Mouse (Mus musculus) intestine, embryonic 16.5 days (tissue): ENCODE results near the gene Nid2. TPM values are rescaled to one million over a fixed set of nuclear protein-coding genes. Genes with fewer than 3 reads are reported as not detected.
A peak's percentile ranks its signal among the peaks of the same experiment; 100 is the strongest.

Source experiments
- ATAC-seq: fragments of 200-750 bp; cut with Nextera tagmentation; 2 replicates; pipeline ENCODE4 v1.8.0; 2017; ENCODE audit warnings: moderate TSS enrichment, moderate library complexity
- H3K27ac ChIP-seq: fragments of 300-500 bp; sonication (generic); 2 replicates; pipeline ENCODE4 v1.5.1; 2014; ENCODE audit warnings: mild to moderate bottlenecking, low read length
- H3K27me3 ChIP-seq: fragments of 300-500 bp; sonication (generic); replicated peaks from 2 replicates; pipeline ENCODE4 v1.6.1; 2014; ENCODE audit warnings: low read length, control low read depth, mixed read lengths; ENCODE audit not compliant: control insufficient read depth, insufficient read depth
- H3K36me3 ChIP-seq: fragments of 300-500 bp; sonication (generic); 2 replicates; pipeline ENCODE4 v1.6.1; 2014; ENCODE audit warnings: low read length, control low read depth; ENCODE audit not compliant: control insufficient read depth, insufficient read depth
- H3K4me1 ChIP-seq: fragments of 300-500 bp; sonication (generic); 2 replicates; pipeline ENCODE4 v1.6.1; 2014; ENCODE audit warnings: low read length, control low read depth, mixed read lengths; ENCODE audit not compliant: control insufficient read depth, insufficient read depth
- H3K4me2 ChIP-seq: fragments of 300-500 bp; sonication (generic); 2 replicates; pipeline ENCODE4 v1.6.1; 2014; ENCODE audit warnings: low read depth, low read length, control low read depth
- H3K4me3 ChIP-seq: fragments of 300-500 bp; sonication (generic); 2 replicates; pipeline ENCODE4 v1.5.1; 2014; ENCODE audit warnings: mild to moderate bottlenecking, low read length
- H3K9ac ChIP-seq: fragments of 300-500 bp; sonication (generic); 2 replicates; pipeline ENCODE4 v1.6.1; 2014; ENCODE audit warnings: low read depth, low read length
- H3K9me3 ChIP-seq: fragments of 300-500 bp; sonication (generic); 2 replicates; pipeline ENCODE4 v1.6.1; 2016; ENCODE audit warnings: low read length, control low read depth; ENCODE audit not compliant: control insufficient read depth
- WGBS: fragments of 180-500 bp; shearing (Covaris S2); extraction: QIAGEN DNeasy Blood & Tissue Kit; methylation state at CpG from one replicate; pipeline ENCODE4 v1.1.7; 2014; 5-methylcytosine and 5-hydroxymethylcytosine counted together
- polyA plus RNA-seq: library from polyadenylated mRNA; unstranded; fragments of >200 nt; fragmentation: Nextera tagmentation; extraction: Ambion mirVana; gene quantifications from 2 replicates; pipeline ENCODE4 v1.2.1, GENCODE M21; 2015

The Nid2 gene
- polyA plus RNA-seq, 1 experiment from 2014 or later: 63.8 TPM

- H3K4me2 ChIP-seq: no peak overlapping the region
- no peaks in the 10 kb centered on the region for H3K27me3 ChIP-seq
- H3K4me1 ChIP-seq: no peaks in the 10 kb centered on the region
- H3K9me3 ChIP-seq: no peaks in the 10 kb centered on the region
- ATAC-seq: no peak
- peak overlapping the region; percentile 20; the same call in 1 of the 2 replicates for H3K27ac ChIP-seq
- 59% methylated on average over 4 of the region's 4 CpGs for WGBS
- H3K36me3 ChIP-seq: no peaks in the 10 kb centered on the region; the same call in 1 of the 2 replicates
- H3K4me3 ChIP-seq: no peak overlapping the region
- no peak overlapping the region for H3K9ac ChIP-seq
These were observed 43.8 kb downstream of the Nid2 start for GRCm38 (mm10) chr14:19794881-19795280.

GRCm38 (mm10) chr14:19796541-19797304 is 45.7 kb downstream of the Nid2 start:
- no peaks in the 10 kb centered on the region for H3K27me3 ChIP-seq
- WGBS: 67% methylated on average over 18 of the region's 18 CpGs
- no peak overlapping the region for H3K27ac ChIP-seq
- no peak overlapping the region for H3K4me3 ChIP-seq
- H3K4me1 ChIP-seq: no peaks in the 10 kb centered on the region
- no peak overlapping the region for H3K4me2 ChIP-seq
- H3K9me3 ChIP-seq: no peaks in the 10 kb centered on the region
- H3K9ac ChIP-seq: no peak overlapping the region
- ATAC-seq: no peak
- no peaks in the 10 kb centered on the region for H3K36me3 ChIP-seq

- ATAC-seq: no peak
- 50% methylated on average over 2 of the region's 2 CpGs for WGBS
- Histone ChIP-seq H3K27ac (no peak overlapping the region), H3K36me3 (no peaks in the 10 kb centered on the region), H3K4me2 (no peak overlapping the region), H3K4me3 (no peak overlapping the region), H3K9me3 (no peaks in the 10 kb centered on the region), H3K9ac (no peak overlapping the region), H3K4me1 (no peaks in the 10 kb centered on the region), H3K27me3 (no peaks in the 10 kb centered on the region)
These were observed 49.4 kb downstream of the Nid2 start for GRCm38 (mm10) chr14:19800485-19800884.

GRCm38 (mm10) chr14:19801474-19802215 is 50.6 kb downstream of the Nid2 start:
- ATAC-seq: no peak
- Histone ChIP-seq H3K9ac (no peak overlapping the region), H3K4me2 (no peak overlapping the region), H3K36me3 (no peaks in the 10 kb centered on the region), H3K4me1 (no peaks in the 10 kb centered on the region), H3K4me3 (no peak overlapping the region), H3K27ac (no peak overlapping the region), H3K27me3 (no peaks in the 10 kb centered on the region), H3K9me3 (no peaks in the 10 kb centered on the region)
- WGBS: 83% methylated on average over 8 of the region's 8 CpGs

GRCm38 (mm10) chr14:19803222-19803621 is 52.2 kb downstream of the Nid2 start:
- no peaks in the 10 kb centered on the region for H3K27me3 ChIP-seq
- WGBS: 75% methylated on average over 4 of the region's 4 CpGs

GRCm38 (mm10) chr14:19803623-19804022 is 52.6 kb downstream of the Nid2 start:
- 57% methylated on average over 10 of the region's 10 CpGs for WGBS
- Histone ChIP-seq H3K4me2 (no peak overlapping the region), H3K4me3 (no peak overlapping the region), H3K9me3 (no peaks in the 10 kb centered on the region), H3K27ac (no peak overlapping the region), H3K9ac (no peak overlapping the region), H3K27me3 (no peaks in the 10 kb centered on the region), H3K36me3 (no peaks in the 10 kb centered on the region), H3K4me1 (no peaks in the 10 kb centered on the region)
- no peak for ATAC-seq

More at GRCm38 (mm10) chr14:19803222-19803621, 52.2 kb downstream of the Nid2 start:
- Histone ChIP-seq H3K4me3 (no peak overlapping the region), H3K9ac (no peak overlapping the region), H3K4me1 (no peaks in the 10 kb centered on the region), H3K27ac (no peak overlapping the region), H3K4me2 (no peak overlapping the region), H3K36me3 (no peaks in the 10 kb centered on the region), H3K9me3 (no peaks in the 10 kb centered on the region)
- ATAC-seq: no peak

GRCm38 (mm10) chr14:19807339-19807738 is 56.3 kb downstream of the Nid2 start:
- no peak overlapping the region for H3K4me3 ChIP-seq
- no peak overlapping the region for H3K27ac ChIP-seq
- no peaks in the 10 kb centered on the region for H3K36me3 ChIP-seq
- H3K27me3 ChIP-seq: no peaks in the 10 kb centered on the region
- ATAC-seq: no peak
- no peaks in the 10 kb centered on the region for H3K4me1 ChIP-seq
- WGBS: 87% methylated on average over 3 of the region's 3 CpGs
- no peaks in the 10 kb centered on the region for H3K9me3 ChIP-seq
- no peak overlapping the region for H3K9ac ChIP-seq
- no peak overlapping the region for H3K4me2 ChIP-seq

- no peak overlapping the region for H3K27ac ChIP-seq
- no peaks in the 10 kb centered on the region for H3K36me3 ChIP-seq
- no peaks in the 10 kb centered on the region for H3K9me3 ChIP-seq
- 87% methylated on average over 2 of the region's 2 CpGs for WGBS
- no peaks in the 10 kb centered on the region for H3K27me3 ChIP-seq
- H3K4me2 ChIP-seq: no peak overlapping the region
- no peaks in the 10 kb centered on the region for H3K4me1 ChIP-seq
- H3K4me3 ChIP-seq: no peak overlapping the region
- ATAC-seq: no peak
- H3K9ac ChIP-seq: no peak overlapping the region
These were observed 56.8 kb downstream of the Nid2 start for GRCm38 (mm10) chr14:19807858-19808257.

- Histone ChIP-seq H3K9me3 (no peaks in the 10 kb centered on the region), H3K27ac (no peak overlapping the region), H3K36me3 (0 out of 2 replicates have a peak, but pooled peaks cover 2% of the 10 kb centered on the region), H3K4me2 (no peak overlapping the region), H3K9ac (no peak overlapping the region), H3K27me3 (no peaks in the 10 kb centered on the region), H3K4me3 (no peak overlapping the region), H3K4me1 (no peaks in the 10 kb centered on the region)
- 75% methylated on average over 10 of the region's 10 CpGs for WGBS
- ATAC-seq: no peak
These were observed 58.9 kb downstream of the Nid2 start for GRCm38 (mm10) chr14:19809934-19810333.
